Mouse (Mus musculus) layer of hippocampus, postnatal 14 days (tissue): ENCODE measurements around the gene Cnot4. TPM values are rescaled to one million over a fixed set of nuclear protein-coding genes. Genes with fewer than 3 reads are reported as not detected.

Experiments used
- DNase-seq, 2 experiments: peaks; one replicate each; pipeline ENCODE4 v3.0.0; 2021 to 2022; ENCODE audit warnings: low spot score in 2 of 2, mixed read lengths in 1 of 2
- total RNA-seq, 2 experiments: library from RNA; stranded (reverse); gene quantifications; 2 replicates each; pipeline ENCODE4 v1.2.3; 2021

Gene Cnot4
- total RNA-seq, 2 experiments from 2014 or later, result 39.0 to 43.3 TPM

DNA sequence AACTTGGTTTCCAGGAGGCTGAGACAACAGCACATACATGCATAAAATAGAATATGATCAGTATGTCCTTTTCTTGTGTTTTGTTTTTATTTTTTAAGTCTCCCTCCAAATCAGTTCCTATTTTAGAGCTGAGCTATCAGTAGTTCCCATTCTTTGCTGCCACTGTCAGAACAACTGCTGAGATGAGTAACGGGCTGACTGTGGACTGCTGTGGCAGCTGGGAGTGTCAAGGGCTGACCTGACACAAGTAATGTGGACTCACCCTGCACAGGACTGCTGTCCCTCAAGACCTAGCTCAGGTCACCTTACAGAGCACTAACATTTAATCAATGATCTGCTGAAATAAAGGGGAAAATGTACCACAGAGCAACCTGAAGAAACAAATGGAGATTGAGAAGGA lies 90.4 kb downstream of the Cnot4 start:
- no peak for DNase-seq

DNA sequence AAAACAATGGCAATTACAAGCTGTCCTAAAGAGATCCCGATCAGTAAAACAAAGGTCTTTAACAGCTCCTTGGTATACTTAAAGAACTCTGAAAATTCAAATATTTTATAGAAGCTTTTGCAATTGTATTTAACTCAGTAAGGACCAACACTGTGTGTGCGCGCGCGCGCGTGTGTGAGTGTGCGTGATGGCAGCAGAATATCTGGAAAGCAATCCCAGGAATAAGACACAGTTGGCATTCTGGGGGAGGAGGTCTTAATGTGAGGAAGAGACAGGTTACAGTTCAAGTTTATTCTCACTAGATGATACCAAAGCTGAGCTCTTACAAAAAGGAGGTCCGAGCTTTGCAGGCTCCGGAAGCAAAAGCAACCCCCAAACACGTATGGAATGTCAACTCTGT lies 100.2 kb downstream of the Cnot4 start:
- DNase-seq, result no peak

DNA sequence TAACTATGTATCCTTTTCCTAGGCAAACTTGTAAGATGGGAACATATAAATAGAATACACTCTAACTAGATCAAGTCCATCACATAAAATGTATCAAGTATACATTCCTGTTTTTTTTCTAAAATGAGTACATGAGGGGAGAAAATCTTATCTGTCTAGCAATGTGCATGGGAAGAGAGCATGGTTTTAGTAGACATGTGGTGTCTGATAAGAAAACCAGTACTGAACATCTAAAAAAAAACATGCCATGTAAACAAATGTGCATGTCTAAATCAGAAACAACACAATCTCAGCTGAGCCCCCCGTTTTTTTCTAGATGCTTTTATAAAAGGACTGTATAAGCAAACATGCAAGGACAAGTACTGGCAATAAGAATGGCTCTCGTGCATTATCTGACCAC lies 100.8 kb downstream of the Cnot4 start:
- DNase-seq, result no peak

DNA sequence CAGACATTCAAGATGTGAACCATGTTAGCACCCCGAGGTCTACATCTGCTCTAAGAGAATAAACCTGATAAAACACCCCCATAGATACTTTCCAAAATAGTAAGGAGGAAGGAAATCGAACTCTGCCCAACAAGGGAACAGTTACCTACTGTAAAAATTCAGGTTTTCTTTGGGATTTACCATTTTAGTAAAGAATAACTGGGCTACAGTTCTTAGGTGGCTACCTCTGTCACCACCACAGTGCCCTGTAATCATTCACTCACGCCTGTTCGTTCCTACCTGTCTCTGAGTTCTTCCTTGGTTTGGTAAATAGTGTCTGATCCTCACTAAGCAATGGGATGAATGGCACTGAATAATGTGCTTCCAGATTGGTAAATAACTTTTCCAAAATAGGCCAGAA lies 102.7 kb downstream of the Cnot4 start:
- no peak for DNase-seq

DNA sequence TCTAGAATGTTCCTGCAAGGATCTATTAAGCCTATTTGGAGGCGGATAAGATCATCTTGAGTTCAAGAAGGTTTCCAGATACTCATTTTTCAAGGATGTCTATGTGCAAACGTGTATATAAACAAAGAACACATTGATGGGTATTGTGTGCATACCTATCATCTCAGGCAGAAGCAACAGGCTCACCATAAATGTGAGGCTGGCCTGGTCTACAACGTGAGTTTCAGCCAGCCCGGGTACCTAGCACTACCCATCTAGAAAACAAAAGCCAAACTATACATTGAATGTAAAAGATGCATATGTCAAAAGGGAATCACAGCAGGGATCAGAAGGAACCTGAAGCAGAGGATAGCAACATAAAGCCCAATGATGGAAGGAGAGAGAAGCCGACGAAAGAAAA lies 103.3 kb downstream of the Cnot4 start:
- no peak for DNase-seq

DNA sequence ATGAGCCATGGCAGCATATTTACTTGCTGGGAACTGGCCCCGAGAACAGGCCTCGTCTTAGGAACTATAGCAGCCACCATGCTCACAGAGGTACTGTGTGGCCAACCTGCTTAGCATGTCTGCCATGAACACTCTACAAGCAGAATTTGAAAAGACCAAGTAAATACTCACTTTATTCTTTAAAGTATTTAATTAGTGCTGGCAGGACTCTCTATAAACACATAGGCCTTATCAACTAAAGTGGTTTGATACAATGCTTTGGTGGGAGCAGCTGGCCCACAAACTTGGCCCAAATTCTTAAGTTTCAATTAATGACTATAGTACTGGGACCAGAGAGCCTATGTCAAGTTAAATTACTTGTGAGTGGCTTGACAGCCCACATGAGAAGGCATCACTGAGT lies 105.5 kb downstream of the Cnot4 start:
- DNase-seq, result no peak

DNA sequence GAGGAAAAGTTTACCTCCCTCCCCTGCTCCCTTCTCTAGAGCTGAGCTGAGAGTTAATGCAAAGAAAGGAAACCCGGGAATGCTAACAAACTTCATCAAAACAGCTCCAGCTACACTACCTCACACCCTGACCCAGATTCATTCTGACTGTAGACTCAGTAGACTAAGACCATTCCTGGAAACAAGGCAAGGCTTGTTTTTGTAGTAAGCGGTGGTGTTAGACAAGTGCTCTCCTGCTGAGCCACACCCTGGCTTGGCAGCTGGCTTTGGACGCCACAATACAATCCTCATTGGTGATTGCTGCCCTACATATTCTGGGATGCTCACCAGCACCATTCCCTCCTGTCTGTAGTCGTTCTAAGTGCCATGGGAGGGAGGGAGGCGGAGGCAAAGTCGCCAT lies 106.3 kb downstream of the Cnot4 start:
- no peak for DNase-seq

DNA sequence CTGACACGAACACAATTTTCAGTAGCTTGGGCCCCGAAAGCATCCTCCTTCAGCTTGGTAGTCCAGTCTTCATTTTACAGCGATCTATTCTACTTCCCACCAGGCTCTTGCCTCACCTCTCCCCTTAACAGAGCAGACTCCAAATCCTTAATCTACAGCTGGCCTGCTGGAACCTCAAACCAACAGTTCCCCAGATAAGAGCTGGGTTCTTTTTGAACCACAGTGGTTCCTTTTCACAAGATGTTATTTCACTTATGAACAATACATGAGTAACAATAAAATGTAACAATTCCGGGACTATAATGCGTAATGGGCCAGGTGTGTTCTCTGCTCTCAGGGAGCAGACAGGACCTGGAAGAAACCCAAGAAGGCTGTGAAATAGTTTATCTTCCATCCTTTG lies 116.9 kb downstream of the Cnot4 start:
- DNase-seq, result no peak

DNA sequence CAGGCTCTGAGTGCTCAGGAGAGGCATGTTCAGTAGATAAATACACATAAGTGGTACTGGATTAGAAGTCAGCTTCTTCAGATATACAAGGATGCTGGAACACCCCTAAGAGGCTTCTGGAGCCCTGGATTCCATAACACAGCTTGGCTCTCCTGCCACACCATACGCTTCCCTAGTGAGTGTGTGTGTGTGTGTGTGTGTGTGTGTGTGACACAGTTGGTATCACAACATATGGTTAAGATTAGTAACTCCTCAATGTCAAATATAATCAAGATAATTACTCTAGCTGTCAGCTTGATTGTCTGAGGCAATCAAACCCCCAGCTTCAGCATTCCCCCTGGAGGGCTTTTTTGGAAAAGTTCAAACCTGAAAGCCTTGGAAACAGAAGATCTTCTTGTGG lies 121.6 kb downstream of the Cnot4 start:
- DNase-seq, result no peak

DNA sequence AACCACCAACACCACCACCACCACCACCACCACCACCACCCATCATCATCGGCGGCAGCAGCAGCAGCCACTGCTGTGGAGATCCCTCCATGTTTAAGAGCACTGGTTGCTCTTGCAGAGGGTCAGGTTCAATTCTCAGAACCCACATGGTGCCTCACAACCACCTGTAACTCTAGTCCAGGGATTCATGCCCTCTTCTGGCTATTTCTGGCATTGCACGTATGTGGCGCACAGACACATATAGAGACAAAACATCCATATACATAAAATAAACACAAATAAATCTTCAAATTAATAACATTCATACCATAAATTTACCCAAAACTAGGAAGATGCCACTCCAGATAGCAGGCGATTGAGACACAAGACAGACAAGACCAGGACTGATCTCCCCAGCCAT lies 122.8 kb downstream of the Cnot4 start:
- no peak for DNase-seq

DNA sequence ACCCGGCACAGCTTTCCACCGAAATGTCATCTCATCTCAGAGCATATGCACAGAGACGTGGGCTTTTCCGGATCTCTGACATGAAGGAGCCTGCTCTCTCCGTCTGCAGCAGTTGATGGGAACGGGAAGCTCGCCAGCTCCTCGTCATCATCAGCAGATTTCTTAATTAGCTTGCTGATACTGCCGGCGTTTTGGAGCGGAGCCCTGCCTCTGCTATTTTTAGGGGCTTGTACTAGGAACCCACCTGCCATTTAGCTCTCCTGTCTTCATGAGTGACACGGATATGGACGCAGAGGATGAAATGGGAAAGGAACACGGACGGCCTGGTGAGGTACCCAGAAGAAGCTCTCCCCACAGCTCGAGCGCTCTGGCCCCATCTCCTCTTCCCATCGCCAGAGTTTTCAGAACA lies 131.3 kb downstream of the Cnot4 start:
- DNase-seq, result peak; percentile 74 to 84

DNA sequence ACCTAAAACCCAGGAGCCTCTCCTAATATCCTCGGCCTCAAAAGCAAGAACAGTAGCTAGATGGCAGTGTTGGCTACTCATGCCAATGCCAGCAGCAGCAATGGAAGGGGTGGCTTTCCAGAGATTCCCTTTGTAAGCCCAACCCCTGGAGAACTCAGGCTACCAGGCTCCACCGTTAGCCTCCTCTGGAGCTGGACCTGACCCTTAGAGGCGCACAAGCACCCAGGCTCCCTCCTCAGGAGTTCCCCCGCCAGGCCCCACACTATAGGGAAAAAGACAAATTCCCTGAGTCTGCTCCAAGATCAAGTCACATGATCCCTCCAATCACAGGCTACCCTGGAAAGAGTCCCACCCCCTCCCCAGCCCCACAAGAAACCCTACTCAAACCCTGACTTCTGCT lies 134.4 kb downstream of the Cnot4 start:
- DNase-seq, result peak; percentile 60 to 73

DNA sequence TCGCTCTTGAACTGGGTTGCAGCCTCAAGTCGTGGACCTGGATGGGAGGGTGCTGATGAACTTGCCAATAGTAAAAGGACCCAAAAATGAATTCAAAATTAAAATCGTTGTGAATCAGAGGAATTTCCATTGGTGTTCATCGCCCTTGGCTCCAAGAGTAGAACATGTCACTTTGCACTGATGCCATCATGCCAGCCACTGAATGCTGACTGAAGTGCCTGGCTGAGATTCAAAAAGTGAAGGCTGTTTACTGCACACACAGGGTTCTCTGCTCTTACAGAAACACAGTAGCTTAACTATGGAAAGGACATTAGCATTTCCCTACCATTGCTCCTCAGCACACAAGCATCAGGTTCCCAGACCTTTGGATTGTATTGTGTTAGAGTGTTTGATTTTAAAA lies 137.0 kb downstream of the Cnot4 start:
- no peak for DNase-seq

DNA sequence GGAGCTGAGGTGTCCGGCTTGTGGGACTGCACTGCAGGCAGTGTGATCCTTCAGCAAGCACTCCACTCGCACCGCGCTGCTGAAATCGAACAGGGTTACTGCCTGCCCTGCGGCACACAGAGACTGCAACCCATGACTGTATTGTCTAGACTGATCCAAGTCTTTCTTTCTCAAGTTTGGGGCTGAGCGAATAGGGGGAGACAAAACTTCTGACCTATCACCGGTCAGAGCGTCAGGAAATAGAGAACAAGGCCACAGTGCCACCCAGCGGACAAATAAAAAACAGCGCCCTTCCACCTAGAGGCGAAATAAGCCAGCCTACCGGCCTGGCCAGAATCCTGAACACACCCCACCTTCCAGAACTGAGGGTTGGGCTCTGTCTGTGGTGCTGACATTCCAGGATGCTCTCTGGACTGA lies 138.3 kb downstream of the Cnot4 start:
- DNase-seq, result peak; percentile 64 to 82

DNA sequence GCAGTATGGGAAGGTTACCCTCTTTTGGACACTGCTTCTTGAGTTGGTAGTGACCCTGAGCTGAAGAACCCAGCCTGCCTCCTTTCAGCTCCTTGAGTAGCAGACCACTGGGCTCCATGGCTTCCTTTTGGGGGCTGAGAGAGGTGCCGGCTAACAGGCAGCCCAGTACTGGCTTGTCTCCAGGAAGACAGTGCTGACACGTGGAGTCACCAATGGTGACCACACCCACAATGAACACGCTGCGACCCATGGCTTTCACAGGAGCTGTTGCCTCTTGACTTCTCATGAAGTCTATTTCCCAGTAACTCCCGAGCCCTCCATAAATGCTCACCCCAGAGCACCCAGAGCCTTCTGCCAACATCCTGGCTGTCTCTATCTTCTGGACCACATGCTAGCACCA lies 138.8 kb downstream of the Cnot4 start:
- no peak for DNase-seq

DNA sequence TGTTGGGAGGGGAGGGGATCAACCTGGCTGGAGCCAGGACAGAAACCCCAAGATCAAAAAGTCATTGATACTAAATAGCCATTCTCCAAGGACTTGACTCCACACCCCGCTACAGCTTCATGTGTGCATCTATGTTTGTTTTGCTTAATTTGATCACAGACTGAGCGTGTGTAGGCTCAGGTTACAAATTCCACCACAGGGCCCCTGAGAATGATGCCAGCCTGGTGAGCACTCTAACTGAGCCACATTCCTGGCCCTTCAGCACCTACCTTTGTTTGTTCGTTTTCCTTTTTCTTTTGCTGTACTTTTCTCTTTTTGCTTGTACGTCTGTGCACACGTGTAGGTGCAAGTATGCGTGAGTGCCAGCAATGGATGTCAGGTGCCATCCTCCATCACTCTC lies 144.3 kb downstream of the Cnot4 start:
- DNase-seq, result no peak

DNA sequence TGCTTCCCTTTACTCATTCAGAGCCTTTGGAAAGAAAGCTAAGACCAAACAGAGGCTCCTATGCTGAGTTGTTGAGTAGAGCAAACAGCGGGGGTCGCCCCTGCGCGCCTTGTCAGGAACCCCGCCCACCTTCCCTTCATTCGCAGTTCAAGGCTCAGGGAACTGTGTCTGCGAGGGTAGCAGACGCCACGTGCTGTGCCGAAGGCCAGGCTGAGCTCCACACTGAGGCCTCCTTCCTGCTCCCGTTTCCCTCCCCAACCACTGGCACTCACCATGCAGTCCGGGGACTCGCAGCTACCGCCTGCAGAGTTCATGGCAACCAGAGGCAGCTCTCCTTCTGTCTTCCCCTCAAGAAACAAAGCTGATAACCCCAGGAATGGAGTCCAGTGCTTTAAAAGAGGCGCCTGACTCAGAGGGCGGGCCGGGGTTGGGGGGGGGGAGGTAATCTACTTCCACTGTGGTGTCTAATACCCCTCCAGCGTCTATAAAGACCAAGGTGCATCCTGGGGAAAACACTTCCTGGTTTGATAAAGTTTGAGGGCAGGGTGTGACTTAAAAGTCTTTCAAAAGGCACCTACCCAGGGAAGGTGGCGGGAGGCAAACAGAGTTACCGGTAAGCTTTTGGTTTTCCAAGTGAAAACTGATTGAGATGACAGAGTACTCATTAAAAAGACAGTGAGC lies 145.3 kb downstream of the Cnot4 start, which contains the start of gene Slc23a4:
TSS of gene Slc23a4 (minus strand) at position 324 of the 681 bp plus-strand sequence.
- no peak for DNase-seq

DNA sequence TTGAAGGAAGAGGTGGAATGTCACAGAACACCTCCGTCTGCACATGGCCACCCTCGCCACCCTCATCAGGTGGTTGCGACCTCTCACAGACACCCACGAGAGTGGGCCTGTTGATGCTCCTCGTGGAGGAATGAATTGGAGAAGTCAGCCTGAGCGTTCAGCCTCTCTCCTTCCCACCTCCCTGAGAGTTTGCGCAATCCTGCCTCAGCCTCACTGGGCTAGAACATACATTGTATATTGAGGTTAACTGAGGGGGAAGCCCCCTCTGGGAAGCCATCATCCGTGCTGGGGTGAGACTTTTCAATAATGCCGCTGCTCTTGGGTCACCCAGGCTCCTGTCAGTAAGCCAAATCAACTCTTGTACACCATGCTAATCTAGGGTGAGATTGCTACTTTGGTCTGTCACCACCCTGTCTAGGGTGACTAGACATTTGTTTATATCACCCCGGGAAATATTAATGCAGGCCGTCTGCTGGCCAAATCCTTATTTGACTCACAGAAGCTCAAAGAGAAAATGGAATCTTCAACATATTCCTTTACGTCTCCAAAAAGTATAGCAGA lies 146.4 kb downstream of the Cnot4 start:
- DNase-seq, result no peak

DNA sequence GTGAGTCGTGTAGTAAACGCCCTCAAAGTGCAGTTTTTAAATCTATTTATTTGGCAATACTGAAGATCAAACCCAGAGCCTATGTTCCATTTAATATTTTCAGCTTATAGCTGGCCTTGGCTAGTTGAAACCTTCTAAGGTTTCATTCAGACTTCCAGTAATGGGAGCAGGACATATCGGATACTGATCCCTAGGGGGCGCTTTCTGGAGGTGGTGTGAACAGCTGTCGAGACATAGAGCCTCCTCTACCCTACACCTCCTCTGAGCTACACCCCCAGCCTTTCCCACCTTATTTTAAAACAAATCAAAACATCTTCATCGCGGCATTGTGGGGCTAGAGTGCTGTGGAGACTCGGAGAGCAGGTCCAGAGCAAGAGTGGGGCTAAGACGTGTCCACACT lies 152.9 kb downstream of the Cnot4 start:
- no peak for DNase-seq

DNA sequence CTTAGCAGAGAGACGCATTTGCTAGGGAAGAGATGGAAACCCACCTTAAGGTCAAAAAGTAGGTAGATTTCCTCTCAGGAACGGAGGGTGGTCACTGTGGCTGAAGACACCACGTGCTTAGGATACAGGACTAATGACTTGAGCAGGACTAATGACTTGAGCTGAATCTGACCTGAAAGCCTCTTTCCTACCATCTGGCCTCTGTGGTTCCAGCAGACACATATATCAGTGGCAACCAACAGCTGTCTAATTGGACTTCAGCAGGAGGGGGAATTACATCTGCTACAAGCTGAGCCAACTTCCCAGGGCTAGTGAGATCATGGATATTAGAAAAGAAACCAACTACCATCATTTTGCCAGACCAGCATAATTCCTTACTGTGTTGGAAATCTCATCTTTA lies 154.2 kb downstream of the Cnot4 start:
- DNase-seq, result no peak
